Mouse (Mus musculus) midbrain, embryonic 12.5 days (tissue): Measurements from ENCODE around the gene Lactb. TPM values are rescaled to one million over a fixed set of nuclear protein-coding genes. Genes with fewer than 3 reads are reported as not detected.
A peak's percentile ranks its signal among the peaks of the same experiment; 100 is the strongest.
"Not testable (repeated sequence)": the region's sequence is repeated elsewhere in the genome, so short reads cannot be mapped to it uniquely, and the experiment has no call there.

ENCODE experiments used
- ATAC-seq: fragments of 200-750 bp; cut with Nextera tagmentation; 2 replicates; pipeline ENCODE4 v1.8.0; 2017; ENCODE audit warnings: low read depth, moderate TSS enrichment, moderate library complexity; ENCODE audit not compliant: low FRiP score
- H3K27ac ChIP-seq: fragments of 300-500 bp; sonication (generic); replicated peaks from 2 replicates; pipeline ENCODE4 v1.5.1; 2016; ENCODE audit warnings: mild to moderate bottlenecking
- H3K27me3 ChIP-seq: fragments of 300-500 bp; sonication (generic); 2 replicates; pipeline ENCODE4 v1.6.1; 2016; ENCODE audit warnings: mild to moderate bottlenecking
- H3K36me3 ChIP-seq: fragments of 300-500 bp; sonication (generic); 2 replicates; pipeline ENCODE4 v1.6.1; 2016
- H3K4me1 ChIP-seq: fragments of 300-500 bp; sonication (generic); 2 replicates; pipeline ENCODE4 v1.6.1; 2016
- H3K4me2 ChIP-seq: fragments of 300-500 bp; sonication (generic); replicated peaks from 2 replicates; pipeline ENCODE4 v1.6.1; 2016; ENCODE audit warnings: mild to moderate bottlenecking, moderate library complexity
- H3K4me3 ChIP-seq: fragments of 300-500 bp; sonication (generic); 2 replicates; pipeline ENCODE4 v1.5.1; 2016; ENCODE audit warnings: mild to moderate bottlenecking
- H3K9ac ChIP-seq: fragments of 300-500 bp; sonication (generic); replicated peaks from 2 replicates; pipeline ENCODE4 v1.6.1; 2016; ENCODE audit warnings: mild to moderate bottlenecking, moderate library complexity
- H3K9me3 ChIP-seq: fragments of 300-500 bp; sonication (generic); 2 replicates; pipeline ENCODE4 v1.6.1; 2016; ENCODE audit warnings: mild to moderate bottlenecking
- WGBS: fragments of 180-500 bp; shearing (Covaris S2); methylation state at CpG from one replicate; pipeline ENCODE4 v1.1.7; 2016; 5-methylcytosine and 5-hydroxymethylcytosine counted together
- polyA plus RNA-seq: library from polyadenylated mRNA; unstranded; fragments of >200 nt; fragmentation: Nextera tagmentation; extraction: Ambion mirVana; gene quantifications from 2 replicates; pipeline ENCODE4 v1.2.1, GENCODE M21; 2016

Lactb gene
- polyA plus RNA-seq, 1 experiment from 2014 or later, result 9.7 TPM

DNA sequence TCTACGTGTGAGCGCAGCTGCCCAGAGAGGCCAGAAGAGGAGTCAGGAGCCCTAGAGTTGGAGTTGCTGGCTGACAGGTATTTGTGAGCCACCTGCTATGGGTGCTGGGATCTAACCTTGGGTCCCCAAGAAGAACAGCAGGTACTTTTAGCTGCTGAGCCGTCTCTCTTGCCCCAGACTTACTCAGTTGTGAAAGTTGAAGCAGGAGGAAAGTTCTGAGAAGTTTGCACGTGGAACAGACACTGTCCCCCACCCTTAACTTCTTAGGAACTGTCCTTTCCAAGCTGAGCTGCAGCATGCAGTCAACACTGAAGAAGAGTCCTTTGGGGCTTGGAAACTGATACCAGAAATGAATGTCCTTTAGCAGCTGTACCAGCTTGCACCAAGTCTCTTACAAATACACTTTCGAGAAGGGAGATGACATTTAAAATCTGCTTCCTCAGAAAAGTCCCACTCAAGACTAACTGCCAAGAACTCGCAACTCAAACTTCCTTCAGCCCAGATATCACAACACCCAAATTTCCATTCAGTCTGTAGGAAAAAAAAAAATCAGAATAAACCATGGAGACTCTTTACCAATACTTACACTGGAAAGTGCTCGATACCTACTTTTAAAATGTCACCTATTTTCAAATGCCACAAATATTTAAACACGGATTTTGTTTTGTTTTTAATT lies 57.9 kb downstream of the Lactb start:
- Histone ChIP-seq H3K9ac (0 out of 2 replicates have a peak overlapping the region, but pooled peaks have one; percentile 1), H3K36me3 (0 out of 2 replicates have a peak, but pooled peaks cover 9% of the 10 kb centered on the region), H3K27ac (no peak overlapping the region), H3K4me3 (no peak overlapping the region), H3K4me2 (no peak overlapping the region), H3K4me1 (peaks cover 28% of the 10 kb centered on the region), H3K27me3 (no peaks in the 10 kb centered on the region), H3K9me3 (no peaks in the 10 kb centered on the region)
- 95% methylated on average over 8 of the region's 8 CpGs for WGBS
- no peak for ATAC-seq

DNA sequence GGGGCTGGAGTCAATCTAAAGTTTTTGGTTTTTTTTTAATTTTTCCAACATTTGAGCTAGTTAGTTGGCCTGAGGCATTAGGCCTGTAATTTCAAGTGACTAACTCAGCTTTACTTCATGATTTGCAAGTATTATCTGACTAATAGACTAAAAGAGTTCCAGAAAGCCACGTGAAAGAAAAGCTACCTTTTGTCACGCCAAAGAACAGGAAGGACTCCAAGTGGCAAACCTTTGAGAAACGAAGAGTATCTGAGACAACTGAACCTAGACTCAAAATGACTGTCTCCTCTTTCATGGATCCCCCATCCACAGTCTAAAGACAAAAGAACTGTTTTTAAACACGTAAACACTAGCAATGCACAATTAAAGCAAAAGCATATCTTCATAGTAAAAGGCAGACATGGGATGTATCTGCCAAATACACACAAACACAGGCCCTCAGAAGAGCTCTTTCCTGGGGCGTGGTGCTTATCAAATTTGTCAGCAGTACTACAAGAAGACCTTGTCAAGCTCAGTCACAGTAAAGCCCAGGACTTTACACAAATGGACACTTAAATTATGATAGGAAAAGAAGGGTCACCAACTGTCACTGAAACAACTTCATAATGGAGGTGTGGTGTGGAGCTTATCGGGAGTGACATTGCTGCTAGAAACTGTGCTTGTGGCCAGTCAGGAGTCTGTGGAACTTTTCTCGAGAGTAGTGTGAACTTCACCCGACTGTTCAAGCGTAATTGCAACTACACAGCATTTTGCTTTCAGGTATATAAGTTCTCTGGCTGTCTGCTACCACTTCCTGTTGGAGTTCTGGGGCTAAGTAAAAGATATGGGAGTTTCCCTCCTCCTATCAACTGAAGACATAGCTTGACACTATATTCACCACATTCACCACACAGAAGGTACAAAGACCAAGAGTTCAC lies 59.2 kb downstream of the Lactb start:
- 89% methylated on average over 9 of the region's 9 CpGs for WGBS
- Histone ChIP-seq H3K4me2 (no peak overlapping the region), H3K4me3 (no peak overlapping the region), H3K27ac (no peak overlapping the region), H3K27me3 (no peaks in the 10 kb centered on the region), H3K9ac (no peak overlapping the region), H3K4me1 (peaks cover 37% of the 10 kb centered on the region), H3K36me3 (0 out of 2 replicates have a peak, but pooled peaks cover 9% of the 10 kb centered on the region), H3K9me3 (no peaks in the 10 kb centered on the region)
- ATAC-seq, result no peak

DNA sequence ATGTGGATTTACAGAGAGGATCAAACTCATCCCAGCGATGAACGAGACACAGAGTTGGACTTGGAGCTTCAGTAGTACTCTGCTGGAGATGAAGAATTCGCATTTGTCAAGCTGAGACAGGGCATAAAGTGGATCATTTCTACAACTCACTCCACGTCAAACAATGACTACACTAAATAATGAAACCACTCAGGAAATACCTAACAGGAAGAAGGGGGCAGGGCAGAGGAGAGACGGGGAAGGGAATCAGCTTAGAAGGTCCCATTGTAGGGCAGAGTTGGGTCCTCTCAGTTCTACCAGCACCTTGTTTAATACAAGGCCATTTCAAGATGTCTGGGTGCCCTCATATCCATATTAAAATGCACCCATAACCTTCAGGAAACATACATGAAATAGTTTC lies 59.9 kb downstream of the Lactb start:
- no peak overlapping the region for H3K9ac ChIP-seq
- H3K4me3 ChIP-seq, result no peak overlapping the region
- peaks cover 31% of the 10 kb centered on the region for H3K4me1 ChIP-seq
- 0 out of 2 replicates have a peak, but pooled peaks cover 9% of the 10 kb centered on the region for H3K36me3 ChIP-seq
- no peak overlapping the region for H3K27ac ChIP-seq
- no peaks in the 10 kb centered on the region for H3K9me3 ChIP-seq
- ATAC-seq, result no peak
- H3K27me3 ChIP-seq, result no peaks in the 10 kb centered on the region
- no peak overlapping the region for H3K4me2 ChIP-seq
- 86% methylated on average over 5 of the region's 5 CpGs for WGBS

DNA sequence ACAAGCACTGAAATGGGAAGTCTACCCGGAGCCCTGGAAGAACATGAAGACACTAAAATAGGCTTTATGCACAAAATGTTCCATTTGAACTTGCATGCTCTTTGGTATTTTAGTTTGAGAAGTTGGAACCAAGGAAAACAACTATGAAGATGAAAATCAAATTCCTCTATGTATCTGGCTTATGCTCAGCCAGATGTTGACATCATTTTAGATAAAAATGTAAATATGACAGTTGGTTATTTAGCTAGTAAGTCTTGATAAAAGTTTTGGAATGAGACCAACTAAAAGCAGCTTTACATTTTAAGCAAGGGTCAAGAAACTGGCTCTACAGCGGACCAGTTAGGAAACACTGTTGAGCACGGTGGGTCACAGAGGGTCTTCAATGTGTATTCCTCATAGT lies 60.7 kb downstream of the Lactb start:
- H3K4me1 ChIP-seq, result peaks cover 31% of the 10 kb centered on the region
- H3K4me3 ChIP-seq, result no peak overlapping the region
- no peak overlapping the region for H3K9ac ChIP-seq
- no peaks in the 10 kb centered on the region for H3K9me3 ChIP-seq
- H3K27me3 ChIP-seq, result no peaks in the 10 kb centered on the region
- WGBS, result 95% methylated on average over 3 of the region's 3 CpGs
- no peak overlapping the region for H3K4me2 ChIP-seq
- ATAC-seq, result no peak
- H3K27ac ChIP-seq, result no peak overlapping the region
- H3K36me3 ChIP-seq, result 0 out of 2 replicates have a peak, but pooled peaks cover 9% of the 10 kb centered on the region

DNA sequence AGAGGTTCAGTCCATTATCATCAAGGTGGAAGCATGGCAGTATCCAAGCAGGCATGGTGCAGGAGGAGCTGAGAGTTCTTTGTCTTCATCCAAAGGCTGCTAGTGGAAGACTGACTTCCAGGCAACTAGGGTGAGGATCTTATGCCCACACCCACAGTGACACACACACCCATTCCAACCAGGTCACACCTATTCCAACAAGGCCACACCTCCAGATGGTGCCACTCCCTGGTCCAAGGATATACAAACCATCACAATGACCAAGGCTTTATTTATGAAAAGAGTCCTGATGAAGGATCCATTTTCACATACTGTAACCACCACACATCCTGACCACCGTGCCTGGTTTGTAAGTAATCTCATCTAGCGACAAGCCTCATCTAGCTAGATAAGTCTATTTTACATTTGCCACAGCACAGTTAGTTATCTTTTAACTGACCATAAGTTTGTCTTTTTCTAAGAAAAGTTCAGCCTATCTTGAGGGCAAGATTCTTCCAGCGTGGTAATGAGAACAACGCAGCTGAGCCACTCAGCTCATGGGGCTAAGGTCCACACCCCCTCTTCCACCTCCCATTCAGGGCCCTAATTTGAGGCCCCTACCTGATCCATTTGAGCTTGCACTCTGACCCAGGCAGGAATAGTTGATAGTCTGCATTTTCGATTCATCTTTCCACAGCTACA lies 61.9 kb downstream of the Lactb start:
- H3K4me2 ChIP-seq, H3K9me3 ChIP-seq, H3K27ac ChIP-seq, H3K9ac ChIP-seq, H3K36me3 ChIP-seq, H3K27me3 ChIP-seq, ATAC-seq, H3K4me3 ChIP-seq: not testable (repeated sequence)
- 94% methylated on average over 5 of the region's 5 CpGs for WGBS
- peaks cover 27% of the 10 kb centered on the region for H3K4me1 ChIP-seq

DNA sequence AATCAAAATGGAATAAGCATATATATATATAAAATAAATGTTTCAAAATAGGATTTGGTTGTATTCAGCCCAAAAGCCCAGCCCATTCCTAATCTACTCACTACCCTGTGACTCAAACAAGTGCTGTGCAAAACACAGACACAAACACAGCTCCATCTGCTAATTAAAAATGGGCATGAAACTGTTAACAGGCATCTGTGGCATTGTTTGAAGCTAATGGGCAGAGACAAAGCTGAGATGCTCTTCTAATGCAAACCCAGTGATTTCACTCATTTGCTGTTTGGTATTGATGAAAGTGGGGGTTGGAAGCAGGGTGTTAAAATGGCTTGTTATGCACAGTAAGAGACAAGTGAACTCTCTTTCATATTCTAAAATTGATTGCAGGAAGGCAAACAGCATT lies 63.0 kb downstream of the Lactb start:
- ATAC-seq, result no peak
- Histone ChIP-seq H3K4me1 (peaks cover 20% of the 10 kb centered on the region), H3K9me3 (no peaks in the 10 kb centered on the region), H3K27me3 (no peaks in the 10 kb centered on the region), H3K9ac (no peak overlapping the region), H3K27ac (no peak overlapping the region), H3K4me3 (no peak overlapping the region), H3K36me3 (0 out of 2 replicates have a peak, but pooled peaks cover 9% of the 10 kb centered on the region), H3K4me2 (no peak overlapping the region)

DNA sequence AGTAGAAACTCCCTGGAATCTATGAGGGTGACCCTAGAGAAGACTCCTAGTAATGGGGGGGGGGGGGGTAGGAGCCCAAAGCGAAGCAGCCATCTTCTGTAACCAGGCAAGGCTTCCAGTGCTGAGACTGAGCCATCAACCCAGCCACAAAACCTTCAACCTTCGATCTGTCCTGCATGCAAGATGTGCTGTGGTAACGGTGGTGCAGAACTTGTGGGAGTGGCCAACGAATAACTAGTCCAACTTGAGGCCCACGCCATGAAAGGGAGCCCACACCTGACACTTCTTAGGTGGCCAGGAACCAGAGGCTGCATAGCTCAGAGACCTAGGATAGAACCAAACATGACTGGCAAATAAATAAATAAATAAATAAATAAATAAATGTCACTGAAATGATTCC lies 64.6 kb downstream of the Lactb start:
- H3K9me3 ChIP-seq, result no peaks in the 10 kb centered on the region
- no peaks in the 10 kb centered on the region for H3K27me3 ChIP-seq
- H3K4me1 ChIP-seq, result peaks cover 28% of the 10 kb centered on the region
- no peak overlapping the region for H3K9ac ChIP-seq
- H3K36me3 ChIP-seq, result 0 out of 2 replicates have a peak, but pooled peaks cover 9% of the 10 kb centered on the region
- no peak for ATAC-seq
- WGBS, result 93% methylated on average over 4 of the region's 5 CpGs
- H3K27ac ChIP-seq, result no peak overlapping the region
- H3K4me3 ChIP-seq, result no peak overlapping the region
- H3K4me2 ChIP-seq, result no peak overlapping the region

DNA sequence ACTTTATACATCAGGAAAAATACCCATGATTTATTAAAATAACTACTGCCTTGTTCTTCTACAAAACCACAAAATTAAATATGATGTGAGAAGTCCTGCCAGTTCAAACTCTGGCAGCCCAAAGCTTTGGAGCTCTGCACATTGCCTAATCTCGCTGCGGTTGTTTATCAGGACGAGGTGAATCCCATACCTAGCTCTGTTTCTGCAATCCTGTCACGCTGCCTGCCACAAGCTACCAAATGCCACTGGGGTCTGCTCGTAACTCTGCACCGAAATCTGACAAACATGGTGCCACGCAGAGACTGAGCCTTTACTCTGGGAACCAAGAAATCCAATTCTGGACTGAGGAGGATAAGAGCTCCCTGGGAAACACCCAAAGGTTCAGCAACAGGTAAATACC lies 65.4 kb downstream of the Lactb start:
- WGBS, result 86% methylated on average over 7 of the region's 7 CpGs
- peaks cover 28% of the 10 kb centered on the region for H3K4me1 ChIP-seq

DNA sequence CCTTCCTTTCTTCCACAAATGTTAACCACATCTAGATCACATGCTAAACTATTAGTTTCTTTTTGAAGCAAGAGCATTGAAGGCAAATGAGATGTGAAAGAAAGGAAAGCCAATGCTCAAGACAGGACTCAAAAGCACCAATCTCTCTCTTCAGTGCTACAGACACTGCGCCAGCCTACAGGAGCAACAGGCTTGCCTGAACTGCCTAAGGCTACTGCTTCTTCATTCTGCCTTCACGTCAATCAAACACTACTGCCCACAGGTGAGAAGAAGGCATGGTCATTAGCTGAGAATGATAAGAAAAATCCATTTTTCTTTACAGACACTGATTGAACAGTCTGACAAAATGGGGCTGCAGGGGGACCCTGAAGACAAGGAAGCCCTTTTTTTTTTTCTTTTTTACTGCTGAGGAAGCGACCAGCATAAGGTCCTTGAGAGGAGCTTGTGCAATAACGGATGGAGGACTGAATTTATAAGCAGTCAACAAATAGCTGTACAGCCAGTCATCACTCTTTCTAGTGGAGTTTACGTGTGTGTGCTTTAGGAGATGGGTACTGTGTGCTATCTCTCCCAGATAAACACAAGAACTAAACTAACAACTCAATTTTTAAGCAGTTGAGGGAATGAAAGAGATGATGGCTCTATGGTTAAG lies 67.4 kb downstream of the Lactb start:
- 87% methylated on average over 5 of the region's 5 CpGs for WGBS
- Histone ChIP-seq H3K27me3 (no peaks in the 10 kb centered on the region), H3K36me3 (no peaks in the 10 kb centered on the region), H3K27ac (no peak overlapping the region), H3K4me2 (no peak overlapping the region), H3K4me1 (peaks cover 22% of the 10 kb centered on the region), H3K4me3 (no peak overlapping the region), H3K9ac (no peak overlapping the region), H3K9me3 (no peaks in the 10 kb centered on the region)
- no peak for ATAC-seq

More for the DNA sequence above, 65.4 kb downstream of the Lactb start:
- Histone ChIP-seq H3K27ac (no peak overlapping the region), H3K4me3 (no peak overlapping the region), H3K9ac (no peak overlapping the region), H3K9me3 (no peaks in the 10 kb centered on the region), H3K36me3 (0 out of 2 replicates have a peak, but pooled peaks cover 9% of the 10 kb centered on the region), H3K27me3 (no peaks in the 10 kb centered on the region), H3K4me2 (no peak overlapping the region)
- no peak for ATAC-seq

DNA sequence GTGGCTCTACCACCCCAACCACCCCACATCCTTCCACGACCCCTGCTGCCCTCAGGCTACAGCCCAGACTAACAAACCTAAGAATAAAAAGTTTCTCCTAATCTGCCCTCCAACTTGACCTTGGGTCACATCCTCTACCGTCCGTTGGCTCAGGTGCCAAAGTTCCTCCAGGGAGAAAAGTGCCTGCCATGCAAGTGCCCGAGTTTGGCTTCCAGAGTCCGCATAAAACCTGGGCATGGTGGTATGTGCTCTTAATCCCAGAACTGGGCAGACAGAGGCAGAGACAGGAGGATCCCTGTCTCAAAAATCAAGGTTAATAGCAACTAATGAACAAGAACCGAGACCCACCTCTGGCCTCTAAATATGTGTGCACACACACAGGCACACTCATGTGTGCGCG lies 68.2 kb downstream of the Lactb start:
- 86% methylated on average over 8 of the region's 8 CpGs for WGBS
- Histone ChIP-seq H3K27ac (no peak overlapping the region), H3K27me3 (no peaks in the 10 kb centered on the region), H3K4me2 (no peak overlapping the region), H3K9me3 (no peaks in the 10 kb centered on the region), H3K9ac (no peak overlapping the region), H3K4me3 (no peak overlapping the region), H3K4me1 (peaks cover 15% of the 10 kb centered on the region; the same call in 1 of the 2 replicates), H3K36me3 (no peaks in the 10 kb centered on the region)
- ATAC-seq, result no peak

DNA sequence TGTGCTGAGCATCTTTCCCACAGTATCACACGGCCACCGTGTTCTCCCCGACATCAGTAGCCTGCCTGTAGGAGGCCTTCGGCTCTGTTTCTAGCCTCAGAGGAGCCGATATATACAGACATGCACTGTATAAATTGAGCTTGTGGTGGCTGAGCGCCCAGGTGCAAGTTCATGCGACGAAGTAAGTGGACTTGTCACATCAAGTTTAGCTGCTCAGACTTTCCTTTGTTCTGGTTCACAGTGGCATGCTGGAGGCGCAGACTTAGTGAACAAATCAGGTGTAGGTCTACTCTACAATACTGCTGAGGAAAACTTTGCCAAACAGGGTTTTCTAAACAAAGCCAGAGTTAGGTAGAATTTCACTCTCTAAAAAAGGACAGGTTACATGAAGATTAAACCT lies 69.3 kb downstream of the Lactb start:
- Histone ChIP-seq H3K36me3 (no peaks in the 10 kb centered on the region), H3K9me3 (no peaks in the 10 kb centered on the region), H3K4me3 (no peak overlapping the region), H3K4me2 (no peak overlapping the region), H3K27me3 (no peaks in the 10 kb centered on the region), H3K9ac (no peak overlapping the region), H3K27ac (no peak overlapping the region), H3K4me1 (peaks cover 7% of the 10 kb centered on the region; the same call in 1 of the 2 replicates)
- no peak for ATAC-seq
- 84% methylated on average over 9 of the region's 9 CpGs for WGBS
